Mouse (Mus musculus) 3T3-L1 (cell line): ENCODE measurements around the gene E4f1.
"Not testable (repeated sequence)": the region's sequence is repeated elsewhere in the genome, so short reads cannot be mapped to it uniquely, and the experiment has no call there.

Experiments used
- DNase-seq: peaks from one replicate; pipeline ENCODE4 v3.0.0-alpha.2; 2015; ENCODE audit warnings: low read depth, low spot score

Gene E4f1

GRCm38 (mm10) chr17:24455523-24456206 lies 14.4 kb downstream of the E4f1 start:
- DNase-seq, result not testable (repeated sequence)

GRCm38 (mm10) chr17:24454756-24455522 lies 15.2 kb downstream of the E4f1 start:
- DNase-seq, result peak; percentile 100

- no peak for DNase-seq
These were observed 15.8 kb downstream of the E4f1 start for GRCm38 (mm10) chr17:24454218-24454755.

GRCm38 (mm10) chr17:24453372-24453771 lies 16.7 kb downstream of the E4f1 start:
- no peak for DNase-seq

GRCm38 (mm10) chr17:24451220-24451619 lies 18.9 kb downstream of the E4f1 start:
- no peak for DNase-seq

- DNase-seq, result no peak
These were observed 20.6 kb downstream of the E4f1 start for GRCm38 (mm10) chr17:24449507-24449906.

GRCm38 (mm10) chr17:24446590-24446989 lies 23.5 kb downstream of the E4f1 start:
- DNase-seq, result no peak

GRCm38 (mm10) chr17:24443409-24443808 lies 26.7 kb downstream of the E4f1 start:
- no peak for DNase-seq

- no peak for DNase-seq
These were observed 27.4 kb downstream of the E4f1 start, which contains the start of gene Dnase1l2 for GRCm38 (mm10) chr17:24442632-24443155. Dnase1l2 (minus strand) TSS chr17:24443105.

GRCm38 (mm10) chr17:24442107-24442506 lies 28.0 kb downstream of the E4f1 start:
- DNase-seq, result no peak

GRCm38 (mm10) chr17:24441148-24441547 lies 29.0 kb downstream of the E4f1 start:
- peak; percentile 55 for DNase-seq

- peak; percentile 36 for DNase-seq
These were observed 29.7 kb downstream of the E4f1 start for GRCm38 (mm10) chr17:24440377-24440776.

GRCm38 (mm10) chr17:24437016-24437415 lies 33.1 kb downstream of the E4f1 start:
- DNase-seq, result peak; percentile 78

- no peak for DNase-seq
These were observed 40.7 kb downstream of the E4f1 start for GRCm38 (mm10) chr17:24429201-24429983.

GRCm38 (mm10) chr17:24427170-24427557 lies 42.9 kb downstream of the E4f1 start:
- DNase-seq, result peak; percentile 50

GRCm38 (mm10) chr17:24426471-24427169 lies 43.5 kb downstream of the E4f1 start, which contains the start of gene Eci1:
Eci1 (plus strand) TSS chr17:24426641.
- peak; percentile 99 for DNase-seq

- DNase-seq, result peak; percentile 29
These were observed 44.2 kb downstream of the E4f1 start for GRCm38 (mm10) chr17:24425905-24426304.

- not testable (repeated sequence) for DNase-seq
These were observed 44.8 kb downstream of the E4f1 start for GRCm38 (mm10) chr17:24425326-24425725.

GRCm38 (mm10) chr17:24424489-24424888 lies 45.6 kb downstream of the E4f1 start:
- no peak for DNase-seq

- no peak for DNase-seq
These were observed 47.0 kb downstream of the E4f1 start for GRCm38 (mm10) chr17:24423114-24423513.
